Mouse (Mus musculus) erythroid progenitor cell, adult 5-6 weeks (primary cell): ENCODE data around the gene Tom1l2. TPM values are rescaled to one million over a fixed set of nuclear protein-coding genes. Genes with fewer than 3 reads are reported as not detected.

Experiments
- ATAC-seq: replicated peaks from 2 replicates; pipeline ENCODE4 v1.8.0; 2016; ENCODE audit warnings: moderate number of reproducible peaks, mild to moderate bottlenecking, moderate TSS enrichment, inconsistent platforms; ENCODE audit not compliant: poor library complexity, low FRiP score, severe bottlenecking
- total RNA-seq, 2 experiments: library from RNA; stranded (forward) in 1 of 2; stranded (reverse) in 1 of 2; fragments of 150-400 nt in 1 of 2; fragments of 186-747, 209-891 nt in 1 of 2; gene quantifications; 2 replicates each; pipeline versions ENCODE4 v1.2.3 to v1.2.4; 2015 to 2017; ENCODE audit warnings: low replicate concordance in 2 of 2

Tom1l2 gene
- total RNA-seq, 2 experiments from 2014 or later = 3.6 to 3.8 TPM

DNA sequence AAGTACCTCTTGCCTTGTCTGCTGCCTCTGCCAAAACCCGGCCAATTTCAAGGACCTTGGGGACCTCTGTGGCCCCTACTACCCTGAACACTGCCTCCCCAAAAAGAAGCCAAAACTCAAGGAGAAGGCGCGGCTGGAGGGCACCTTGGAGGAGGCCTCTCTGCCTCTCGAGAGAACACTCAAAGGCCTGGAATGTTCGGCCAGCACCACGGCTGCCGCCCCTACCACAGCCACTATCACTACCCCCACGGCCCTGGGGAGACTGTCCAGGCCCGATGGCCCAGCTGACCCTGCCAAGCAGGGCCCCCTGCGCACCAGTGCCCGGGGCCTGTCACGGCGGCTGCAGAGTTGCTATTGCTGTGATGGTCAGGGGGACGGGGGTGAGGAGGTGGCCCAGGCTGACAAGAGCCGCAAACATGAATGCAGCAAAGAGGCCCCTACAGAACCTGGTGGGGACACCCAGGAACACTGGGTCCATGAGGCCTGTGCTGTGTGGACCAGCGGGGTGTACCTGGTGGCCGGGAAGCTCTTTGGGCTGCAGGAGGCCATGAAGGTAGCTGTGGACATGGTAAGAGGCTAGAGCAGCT lies 162.6 kb downstream of the Tom1l2 start:
- ATAC-seq = no peak

DNA sequence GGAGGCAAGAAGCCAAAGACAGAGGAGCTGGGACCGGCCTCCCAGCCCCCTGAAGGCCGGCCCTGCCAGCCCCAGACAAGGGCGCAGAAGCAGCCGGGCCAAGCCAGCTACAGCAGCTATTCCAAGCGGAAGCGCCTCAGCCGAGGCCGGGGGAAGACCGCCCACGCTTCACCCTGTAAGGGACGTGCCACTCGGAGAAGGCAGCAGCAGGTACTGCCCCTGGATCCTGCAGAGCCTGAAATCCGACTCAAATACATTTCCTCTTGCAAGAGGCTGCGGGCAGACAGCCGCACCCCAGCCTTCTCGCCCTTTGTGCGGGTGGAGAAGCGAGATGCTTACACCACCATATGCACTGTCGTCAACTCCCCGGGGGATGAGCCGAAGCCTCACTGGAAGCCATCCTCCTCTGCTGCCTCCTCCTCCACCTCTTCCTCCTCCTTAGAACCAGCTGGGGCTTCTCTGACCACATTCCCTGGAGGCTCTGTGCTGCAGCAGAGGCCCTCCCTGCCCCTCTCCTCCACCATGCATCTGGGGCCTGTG lies 163.1 kb downstream of the Tom1l2 start:
- ATAC-seq = no peak

DNA sequence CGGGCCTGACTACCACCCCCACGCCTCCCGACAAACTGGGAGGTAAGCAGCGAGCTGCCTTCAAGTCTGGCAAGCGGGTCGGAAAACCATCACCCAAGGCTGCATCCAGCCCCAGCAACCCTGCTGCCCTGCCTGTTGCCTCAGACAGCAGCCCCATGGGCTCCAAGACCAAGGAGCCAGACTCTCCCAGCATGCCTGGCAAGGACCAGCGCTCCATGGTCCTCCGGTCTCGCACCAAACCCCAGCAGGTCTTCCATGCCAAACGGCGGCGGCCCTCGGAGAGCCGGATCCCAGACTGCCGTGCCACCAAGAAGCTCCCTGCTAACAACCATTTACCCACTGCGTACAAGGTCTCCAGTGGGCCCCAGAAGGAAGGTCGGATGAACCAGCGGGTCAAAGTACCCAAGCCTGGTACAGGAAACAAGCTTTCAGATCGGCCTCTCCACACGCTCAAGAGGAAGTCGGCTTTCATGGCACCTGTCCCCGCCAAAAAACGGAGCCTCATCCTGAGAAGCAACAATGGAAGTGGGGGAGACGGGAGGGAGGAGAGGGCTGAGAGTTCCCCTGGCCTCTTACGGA lies 164.3 kb downstream of the Tom1l2 start:
- no peak for ATAC-seq

DNA sequence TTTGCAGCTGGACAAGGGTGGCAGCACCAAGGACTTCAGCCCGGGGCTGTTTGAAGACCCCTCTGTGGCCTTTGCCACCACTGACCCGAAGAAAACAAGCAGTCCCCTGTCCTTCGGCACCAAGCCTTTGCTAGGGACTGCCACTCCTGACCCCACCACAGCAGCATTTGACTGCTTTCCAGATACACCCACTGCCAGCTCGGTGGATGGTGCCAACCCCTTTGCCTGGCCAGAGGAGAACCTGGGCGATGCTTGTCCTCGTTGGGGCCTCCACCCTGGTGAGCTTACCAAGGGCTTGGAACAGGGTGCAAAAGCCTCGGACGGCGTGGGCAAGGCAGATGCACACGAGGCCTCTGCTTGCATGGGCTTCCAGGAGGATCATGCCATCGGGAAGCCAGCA lies 165.6 kb downstream of the Tom1l2 start:
- ATAC-seq = no peak

DNA sequence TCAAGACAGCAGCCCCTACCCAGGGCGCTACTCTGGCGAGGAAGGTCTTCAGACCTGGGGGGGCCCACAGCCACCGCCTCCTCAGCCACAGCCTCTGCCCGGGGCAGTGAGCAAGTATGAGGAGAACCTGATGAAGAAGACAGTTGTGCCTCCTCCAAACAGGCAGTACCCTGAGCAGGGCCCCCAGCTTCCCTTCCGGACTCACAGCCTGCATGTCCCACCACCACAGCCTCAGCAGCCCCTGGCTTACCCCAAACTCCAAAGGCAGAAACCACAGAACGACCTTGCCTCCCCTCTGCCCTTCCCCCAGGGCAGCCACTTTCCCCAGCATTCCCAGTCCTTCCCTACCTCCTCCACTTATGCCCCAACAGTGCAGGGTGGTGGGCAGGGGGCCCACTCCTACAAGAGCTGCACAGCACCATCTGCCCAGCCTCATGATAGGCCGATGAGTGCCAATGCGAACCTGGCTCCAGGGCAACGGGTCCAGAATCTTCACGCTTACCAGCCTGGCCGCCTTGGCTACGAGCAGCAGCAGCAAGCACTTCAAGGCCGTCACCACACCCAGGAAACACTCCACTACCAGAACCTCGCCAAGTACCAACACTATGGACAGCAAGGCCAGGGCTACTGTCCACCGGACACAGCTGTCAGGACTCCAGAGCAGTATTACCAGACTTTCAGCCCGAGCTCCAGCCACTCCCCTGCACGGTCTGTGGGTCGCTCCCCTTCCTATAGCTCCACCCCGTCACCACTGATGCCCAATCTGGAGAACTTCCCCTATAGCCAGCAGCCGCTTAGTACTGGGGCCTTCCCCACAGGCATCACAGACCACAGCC lies 167.1 kb downstream of the Tom1l2 start:
- no peak for ATAC-seq

DNA sequence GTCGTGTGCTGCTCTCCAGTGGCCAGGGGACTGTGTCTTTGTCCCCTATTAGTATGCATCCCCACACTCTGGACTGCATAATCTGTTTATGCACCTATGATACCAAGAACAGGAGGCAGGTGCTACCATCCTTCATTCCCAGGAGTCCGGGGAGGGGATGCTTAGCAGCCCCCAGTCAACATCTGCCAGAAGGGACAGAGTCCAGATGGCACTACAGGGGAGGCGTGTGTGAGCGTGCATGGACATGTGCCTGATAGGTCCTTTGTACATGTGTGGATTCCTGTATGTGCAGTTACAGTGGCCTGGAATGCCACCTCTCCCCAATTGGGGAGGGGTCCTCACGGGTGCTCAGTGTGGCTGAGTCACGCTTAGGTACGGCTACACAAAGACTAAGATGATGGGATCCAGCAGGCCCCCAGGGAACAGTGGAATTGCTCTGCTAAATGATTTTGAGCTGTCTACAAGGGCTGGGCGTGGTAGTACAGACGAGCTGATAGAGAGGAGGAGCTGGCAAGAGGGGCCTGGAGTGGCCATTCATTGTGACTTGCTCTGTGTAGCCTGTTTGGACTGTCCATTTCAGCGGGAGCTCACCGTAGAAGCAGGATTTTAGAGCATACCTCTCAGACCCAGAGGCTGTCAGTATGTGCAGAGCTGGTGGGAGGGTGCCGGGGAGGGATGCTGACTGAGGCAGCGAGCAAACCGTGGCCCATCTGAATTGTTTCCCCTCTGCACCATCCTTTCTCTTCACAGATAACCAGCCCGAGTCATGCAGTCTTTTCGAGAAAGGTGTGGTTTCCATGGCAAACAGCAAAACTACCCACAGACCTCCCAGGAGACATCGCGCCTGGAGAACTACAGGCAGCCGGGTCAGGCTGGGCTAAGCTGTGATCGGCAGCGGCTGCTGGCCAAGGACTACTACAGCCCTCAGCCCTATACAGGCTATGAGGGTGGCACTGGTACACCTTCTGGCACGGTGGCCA lies 168.1 kb downstream of the Tom1l2 start:
- no peak for ATAC-seq

DNA sequence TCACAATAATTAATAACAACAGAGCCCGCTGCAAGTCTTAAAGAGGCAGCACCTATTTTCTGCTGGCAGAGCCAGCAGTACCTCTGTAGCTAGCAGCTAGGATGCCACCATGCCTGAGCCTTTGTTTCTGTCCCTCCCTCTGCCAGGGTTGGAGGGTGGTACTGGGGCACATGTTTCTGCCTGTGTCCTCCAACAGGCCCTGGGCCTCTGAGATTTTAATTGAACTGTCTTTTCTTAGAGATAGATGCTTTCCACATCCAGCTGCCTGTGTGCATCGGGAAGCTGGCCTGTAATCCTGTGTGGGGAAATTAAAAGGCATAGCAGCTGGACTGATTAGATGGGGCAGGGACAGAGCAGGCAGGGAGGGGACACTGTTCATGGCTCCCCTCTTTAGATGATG lies 170.0 kb downstream of the Tom1l2 start:
- no peak for ATAC-seq

DNA sequence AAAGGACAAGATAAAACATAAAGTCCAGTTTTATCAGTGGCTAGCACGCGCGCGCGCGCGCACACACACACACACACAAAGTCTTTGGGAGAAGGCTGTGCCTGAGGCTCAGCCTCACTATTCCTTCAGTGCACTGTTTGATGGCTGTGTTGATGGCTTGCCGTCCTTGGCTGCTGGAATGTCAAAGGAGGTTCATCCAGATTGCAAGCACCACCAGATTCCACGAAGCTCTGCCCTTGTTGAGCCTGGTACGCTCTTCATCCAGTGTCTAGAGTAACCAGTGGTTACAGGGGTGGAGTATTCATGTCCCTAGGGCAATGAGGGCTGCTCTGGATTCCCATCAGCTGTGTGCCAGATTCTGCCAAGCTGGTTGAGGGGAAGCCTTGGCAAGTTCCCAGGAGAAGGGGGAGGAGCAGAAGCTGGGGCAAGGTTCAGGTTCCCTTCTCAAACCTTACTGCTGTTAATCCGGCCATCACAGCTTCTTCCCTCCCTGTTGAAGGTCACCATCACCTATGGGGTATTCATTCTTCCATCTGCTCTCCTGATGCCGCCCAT lies 170.5 kb downstream of the Tom1l2 start:
- ATAC-seq = no peak

DNA sequence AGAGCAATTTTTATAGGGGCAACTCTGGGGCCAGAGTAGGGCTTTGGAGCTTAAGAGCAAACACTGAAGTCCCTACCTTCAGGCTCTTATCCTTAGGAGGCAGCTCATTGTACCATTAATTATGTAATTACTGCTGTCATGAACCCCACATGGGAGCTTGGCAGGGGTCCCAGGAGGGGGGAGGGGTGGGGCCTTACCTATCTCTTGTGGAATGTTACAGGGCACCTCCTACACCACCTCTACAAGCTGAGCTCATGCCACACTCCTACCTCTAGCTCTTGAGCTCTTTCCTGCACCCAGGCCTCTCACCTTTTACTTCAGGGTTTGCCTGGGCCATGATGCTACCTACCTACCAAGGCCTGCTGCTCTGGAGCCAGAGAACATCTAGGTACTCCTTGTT lies 174.2 kb downstream of the Tom1l2 start:
- no peak for ATAC-seq

DNA sequence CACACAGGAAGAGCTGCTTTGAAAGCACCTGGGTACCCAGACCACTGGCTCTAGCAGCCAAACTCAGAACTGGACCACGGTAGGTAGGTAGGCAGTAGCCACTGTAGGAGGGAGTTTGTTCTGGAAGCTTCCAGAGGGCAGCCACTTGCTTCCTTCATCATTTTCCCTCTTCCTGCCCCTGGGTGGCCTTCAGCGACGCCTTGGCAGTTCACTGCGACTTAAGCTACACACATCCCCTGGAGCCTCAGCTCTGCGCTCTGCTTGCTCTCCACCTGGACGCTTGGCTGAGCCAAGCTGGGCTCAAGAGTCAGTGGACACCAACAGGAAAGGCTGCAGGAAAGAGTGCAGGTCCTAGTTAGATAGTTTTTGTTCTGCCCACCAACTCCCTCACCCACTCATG lies 174.7 kb downstream of the Tom1l2 start:
- no peak for ATAC-seq

DNA sequence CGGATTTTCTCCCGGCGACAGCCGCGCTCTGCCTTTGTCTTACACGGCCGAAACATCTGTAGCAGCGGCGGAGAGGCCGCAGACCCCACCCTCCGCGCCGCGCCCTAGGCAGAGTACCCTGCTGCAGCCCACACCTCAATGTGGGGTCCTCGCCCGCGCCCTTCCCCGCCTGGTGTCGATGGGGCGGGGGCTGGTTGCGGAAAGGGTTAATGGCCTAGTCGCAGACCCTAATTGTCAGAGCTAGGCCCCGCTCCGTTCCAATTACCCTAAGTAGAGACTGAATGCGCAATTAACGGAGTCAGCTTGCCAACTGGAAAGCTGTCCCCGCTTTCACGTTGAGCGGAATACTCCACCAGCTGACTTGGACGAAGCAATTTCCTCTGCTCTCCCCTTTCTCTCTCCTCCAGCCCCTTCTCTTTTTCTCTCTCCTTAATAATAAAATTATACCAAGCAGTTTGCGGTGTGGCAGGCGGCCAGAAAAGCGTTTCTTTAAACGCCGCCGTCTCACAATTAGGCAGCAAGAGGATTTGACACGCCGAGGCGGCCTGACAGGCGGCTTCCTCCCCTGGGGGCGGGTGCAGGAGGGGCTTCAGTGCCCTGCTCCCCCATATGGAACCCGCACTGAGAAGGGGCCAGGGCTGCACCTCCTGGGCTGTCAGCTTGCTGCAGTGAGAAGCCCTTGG lies 175.6 kb downstream of the Tom1l2 start:
- ATAC-seq = no peak

Other genes with a start within 250 kb of the Tom1l2 start
- gene Rai1, start 247.9 kb downstream of the Tom1l2 start, total RNA-seq (2015; ENCODE audit: low replicate concordance) = 5.8 and 7.1 TPM in 2 replicates
- 0.77 and 3.0 TPM in 2 replicates for gene Rai1, start 247.9 kb downstream of the Tom1l2 start, total RNA-seq (2017; ENCODE audit: low replicate concordance)
- gene Srebf1, start 130.3 kb downstream of the Tom1l2 start, total RNA-seq (2015; ENCODE audit: low replicate concordance) = 6.3 and 10.8 TPM in 2 replicates
- 10.7 and 34.9 TPM in 2 replicates for gene Srebf1, start 130.3 kb downstream of the Tom1l2 start, total RNA-seq (2017; ENCODE audit: low replicate concordance)
- not detected in 2 replicates for gene Drc3, start 424 bp upstream of the Tom1l2 start, total RNA-seq (2015; ENCODE audit: low replicate concordance)
- gene Drc3, start 424 bp upstream of the Tom1l2 start, total RNA-seq (2017; ENCODE audit: low replicate concordance) = not detected in 2 replicates
- gene Gid4, start 64.2 kb upstream of the Tom1l2 start, total RNA-seq (2015; ENCODE audit: low replicate concordance) = 6.8 and 12.6 TPM in 2 replicates
- 8.2 and 13.0 TPM in 2 replicates for gene Gid4, start 64.2 kb upstream of the Tom1l2 start, total RNA-seq (2017; ENCODE audit: low replicate concordance)
- 11.9 and 12.2 TPM in 2 replicates for gene Atpaf2, start 65.6 kb upstream of the Tom1l2 start, total RNA-seq (2015; ENCODE audit: low replicate concordance)
- gene Atpaf2, start 65.6 kb upstream of the Tom1l2 start, total RNA-seq (2017; ENCODE audit: low replicate concordance) = 21.1 and 31.8 TPM in 2 replicates
- gene Drg2, start 101.7 kb upstream of the Tom1l2 start, total RNA-seq (2015; ENCODE audit: low replicate concordance) = 9.6 and 9.7 TPM in 2 replicates
- gene Drg2, start 101.7 kb upstream of the Tom1l2 start, total RNA-seq (2017; ENCODE audit: low replicate concordance) = 4.6 and 25.8 TPM in 2 replicates
- 0.72 and 2.1 TPM in 2 replicates for gene Myo15, start 116.4 kb upstream of the Tom1l2 start, total RNA-seq (2015; ENCODE audit: low replicate concordance)
- gene Myo15, start 116.4 kb upstream of the Tom1l2 start, total RNA-seq (2017; ENCODE audit: low replicate concordance) = 3.9 and 5.4 TPM in 2 replicates
- gene Alkbh5, start 183.5 kb upstream of the Tom1l2 start, total RNA-seq (2015; ENCODE audit: low replicate concordance) = 20.5 TPM in 2 replicates
- gene Alkbh5, start 183.5 kb upstream of the Tom1l2 start, total RNA-seq (2017; ENCODE audit: low replicate concordance) = 18.8 and 21.3 TPM in 2 replicates